19 mouse cellular contexts compared by ENCODE assay signal in genomic region chr11:97156999-97157398, GRCm38 (mm10). TPM values are rescaled to one million over a fixed set of nuclear protein-coding genes. Genes with fewer than 3 reads are reported as not detected.
"Had no signal": no experiment of that assay in that cellular context is flagged by ENCODE, and none has a peak within 500 bp of the region (broad histone marks: within the 10 kb centered on the region; RNA-seq: fewer than 3 reads in every experiment).

No protein-coding gene starts in this region.

- H3K9ac ChIP-seq: kidney, embryonic 15.5 days; liver, embryonic 13.5 days; neural tube, embryonic 12.5 days; stomach, embryonic 15.5 days had no signal

- H3K27ac ChIP-seq: kidney, embryonic 15.5 days; liver, embryonic 13.5 days; neural tube, embryonic 12.5 days; stomach, embryonic 15.5 days had no signal

- ATAC-seq: intestine, postnatal 0 days had no signal

- H3K4me2 ChIP-seq: kidney, embryonic 15.5 days; liver, embryonic 13.5 days; midbrain, embryonic 11.5 days; neural tube, embryonic 12.5 days; stomach, embryonic 15.5 days had no signal

- H3K27me3 ChIP-seq: kidney, embryonic 15.5 days; neural tube, embryonic 12.5 days; stomach, embryonic 15.5 days had no signal

- H3K4me3 ChIP-seq: kidney, embryonic 15.5 days; liver, embryonic 13.5 days; neural tube, embryonic 12.5 days; stomach, embryonic 15.5 days had no signal

- H3K9me3 ChIP-seq: kidney, embryonic 15.5 days; liver, embryonic 13.5 days; neural tube, embryonic 12.5 days; stomach, embryonic 15.5 days had no signal

- DNase-seq: kidney, adult 8-10 months; kidney, postnatal 14 days; liver, embryonic 13.5 days; lung, adult 2 months; lung, postnatal 14 days; lung, postnatal 4 days; midbrain, embryonic 14.5 days; retina, postnatal 1 day; right cerebral cortex, postnatal 25 days; spleen, adult 18-20 months; thymus, postnatal 25 days had no signal

RNA-seq across cellular contexts. Expression of gene Tbx21, which starts 41.9 kb away (rescaled TPM):
- total RNA-seq: megakaryocyte progenitor cell, adult 5-6 weeks had no signal
- polyA plus RNA-seq: limb, embryonic 11.5 days; liver, embryonic 13.5 days; lung, embryonic 16.5 days; neural tube, embryonic 12.5 days; stomach, embryonic 15.5 days had no signal
